Mouse (Mus musculus) hindbrain, embryonic 16.5 days (tissue): ENCODE measurements around the gene Bak1. TPM values are rescaled to one million over a fixed set of nuclear protein-coding genes. Genes with fewer than 3 reads are reported as not detected.

Experiments used
- ATAC-seq: fragments of 200-750 bp; cut with Nextera tagmentation; 2 replicates; pipeline ENCODE4 v1.8.0; 2017; ENCODE audit warnings: moderate TSS enrichment, moderate library complexity
- H3K27ac ChIP-seq: fragments of 300-500 bp; sonication (generic); 2 replicates; pipeline ENCODE4 v1.5.1; 2014; ENCODE audit warnings: low read depth, mild to moderate bottlenecking, control low read depth, low read length, moderate library complexity
- H3K27me3 ChIP-seq: fragments of 300-500 bp; sonication (generic); replicated peaks from 2 replicates; pipeline ENCODE4 v1.6.1; 2014; ENCODE audit warnings: low read length; ENCODE audit not compliant: control insufficient read depth, insufficient read depth
- H3K36me3 ChIP-seq: fragments of 300-500 bp; sonication (generic); 2 replicates; pipeline ENCODE4 v1.6.1; 2014; ENCODE audit warnings: mild to moderate bottlenecking, low read length, moderate library complexity, mixed read lengths; ENCODE audit not compliant: control insufficient read depth, insufficient read depth
- H3K4me1 ChIP-seq: fragments of 300-500 bp; sonication (generic); 2 replicates; pipeline ENCODE4 v1.6.1; 2014; ENCODE audit warnings: low read depth, low read length; ENCODE audit not compliant: control insufficient read depth, insufficient read depth
- H3K4me2 ChIP-seq: fragments of 300-500 bp; sonication (generic); 2 replicates; pipeline ENCODE4 v1.6.1; 2014; ENCODE audit warnings: mild to moderate bottlenecking, low read length, control low read depth, moderate library complexity
- H3K4me3 ChIP-seq: fragments of 300-500 bp; sonication (generic); 2 replicates; pipeline ENCODE4 v1.5.1; 2014; ENCODE audit warnings: mild to moderate bottlenecking, low read length, control low read depth, moderate library complexity
- H3K9ac ChIP-seq: fragments of 300-500 bp; sonication (generic); 2 replicates; pipeline ENCODE4 v1.6.1; 2014; ENCODE audit warnings: low read depth, mild to moderate bottlenecking, control low read depth, low read length, moderate library complexity
- H3K9me3 ChIP-seq: fragments of 300-500 bp; sonication (generic); 2 replicates; pipeline ENCODE4 v1.6.1; 2014; ENCODE audit warnings: mild to moderate bottlenecking, low read length, moderate library complexity; ENCODE audit not compliant: control insufficient read depth
- WGBS: fragments of 180-500 bp; shearing (Covaris S2); extraction: QIAGEN DNeasy Blood & Tissue Kit; methylation state at CpG from one replicate; pipeline ENCODE4 v1.1.7; 2014; 5-methylcytosine and 5-hydroxymethylcytosine counted together
- polyA plus RNA-seq: library from polyadenylated mRNA; unstranded; fragments of >200 nt; fragmentation: Nextera tagmentation; extraction: Ambion mirVana; gene quantifications from 2 replicates; pipeline ENCODE4 v1.2.1, GENCODE M21; 2015

Gene Bak1
- polyA plus RNA-seq, 1 experiment from 2014 or later: 4.1 TPM

- 58% methylated on average over 8 of the region's 8 CpGs for WGBS
- H3K9ac ChIP-seq: no peak overlapping the region
- peaks cover 31% of the 10 kb centered on the region for H3K4me1 ChIP-seq
Measured at GRCm38 (mm10) chr17:26971247-26971905, 57.4 kb downstream of the Bak1 start.

GRCm38 (mm10) chr17:26970221-26970620, 58.6 kb downstream of the Bak1 start:
- WGBS: 66% methylated on average over 6 of the region's 12 CpGs
- H3K9ac ChIP-seq: no peak overlapping the region
- H3K27me3 ChIP-seq: no peaks in the 10 kb centered on the region
- no peak overlapping the region for H3K4me3 ChIP-seq
- H3K4me1 ChIP-seq: peaks cover 22% of the 10 kb centered on the region
- no peak overlapping the region for H3K4me2 ChIP-seq
- ATAC-seq: no peak
- no peak overlapping the region for H3K27ac ChIP-seq
- peaks cover 22% of the 10 kb centered on the region for H3K36me3 ChIP-seq
- no peaks in the 10 kb centered on the region for H3K9me3 ChIP-seq

More at GRCm38 (mm10) chr17:26971247-26971905, 57.4 kb downstream of the Bak1 start:
- Histone ChIP-seq H3K27me3 (no peaks in the 10 kb centered on the region), H3K9me3 (no peaks in the 10 kb centered on the region), H3K4me3 (no peak overlapping the region; the same call in 1 of the 2 replicates), H3K4me2 (no peak overlapping the region; the same call in 1 of the 2 replicates), H3K36me3 (peaks cover 19% of the 10 kb centered on the region), H3K27ac (no peak overlapping the region; the same call in 1 of the 2 replicates)
- no peak for ATAC-seq

Other genes starting within 250 kb of the Bak1 start
- 57.7 and 63.6 TPM in 2 replicates for gene Bnip1, start 247.9 kb downstream of the Bak1 start, polyA plus RNA-seq
- gene Nkx2-5, start 184.0 kb downstream of the Bak1 start, polyA plus RNA-seq: not detected in 2 replicates
- 2.6 and 3.6 TPM in 2 replicates for gene Kifc5b, start 111.9 kb downstream of the Bak1 start, polyA plus RNA-seq
- 30.3 and 31.7 TPM in 2 replicates for gene Phf1, start 96.0 kb downstream of the Bak1 start, polyA plus RNA-seq
- gene Cuta, start 89.4 kb downstream of the Bak1 start, polyA plus RNA-seq: 140 and 150 TPM in 2 replicates
- gene Syngap1, start 87.8 kb downstream of the Bak1 start, polyA plus RNA-seq: 2.5 and 4.9 TPM in 2 replicates
- gene Zbtb9, start 55.8 kb downstream of the Bak1 start, polyA plus RNA-seq: 13.0 and 15.6 TPM in 2 replicates
- 0.84 and 0.94 TPM in 2 replicates for gene Itpr3, start 28.3 kb upstream of the Bak1 start, polyA plus RNA-seq
- gene Uqcc2, start 104.9 kb upstream of the Bak1 start, polyA plus RNA-seq: 343 and 396 TPM in 2 replicates
- 0.27 and 0.31 TPM in 2 replicates for gene Ip6k3, start 138.8 kb upstream of the Bak1 start, polyA plus RNA-seq
- 11.1 and 17.7 TPM in 2 replicates for gene Lemd2, start 175.5 kb upstream of the Bak1 start, polyA plus RNA-seq